Mouse (Mus musculus) heart, postnatal 4 days (tissue): ENCODE measurements around the gene Vmn1r49. TPM values are rescaled to one million over a fixed set of nuclear protein-coding genes. Genes with fewer than 3 reads are reported as not detected.
"Not testable (repeated sequence)": the region's sequence is repeated elsewhere in the genome, so short reads cannot be mapped to it uniquely, and the experiment has no call there.

Experiments
- DNase-seq: peaks from one replicate; pipeline ENCODE4 v3.0.0; 2021
- total RNA-seq, 2 experiments: library from RNA; stranded (reverse); gene quantifications; 2 replicates each; pipeline ENCODE4 v1.2.3; 2021

Gene Vmn1r49
- total RNA-seq: not detected

DNA sequence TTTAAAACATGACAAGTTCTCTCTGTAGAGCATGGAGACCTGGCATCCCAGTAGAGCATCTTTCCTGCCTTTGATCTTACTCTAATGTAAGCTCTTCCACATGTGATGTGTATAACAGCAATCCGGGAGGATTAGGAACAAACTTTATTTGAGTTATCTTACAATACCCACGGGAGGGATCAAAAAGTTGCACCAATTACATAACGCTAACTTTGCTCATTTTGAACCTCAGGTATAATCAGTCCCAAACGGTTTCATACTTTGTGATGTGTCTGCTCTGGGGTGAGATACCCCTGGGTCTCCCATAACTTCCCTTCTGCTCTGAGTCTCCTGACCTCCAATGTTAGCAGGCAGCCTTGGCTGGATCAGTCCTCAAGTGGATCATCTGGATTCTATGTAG is at the start of gene Vmn1r49:
Gene Vmn1r49, minus strand, starts transcription at position 101 of the 400 bp plus-strand sequence.
- no peak for DNase-seq

DNA sequence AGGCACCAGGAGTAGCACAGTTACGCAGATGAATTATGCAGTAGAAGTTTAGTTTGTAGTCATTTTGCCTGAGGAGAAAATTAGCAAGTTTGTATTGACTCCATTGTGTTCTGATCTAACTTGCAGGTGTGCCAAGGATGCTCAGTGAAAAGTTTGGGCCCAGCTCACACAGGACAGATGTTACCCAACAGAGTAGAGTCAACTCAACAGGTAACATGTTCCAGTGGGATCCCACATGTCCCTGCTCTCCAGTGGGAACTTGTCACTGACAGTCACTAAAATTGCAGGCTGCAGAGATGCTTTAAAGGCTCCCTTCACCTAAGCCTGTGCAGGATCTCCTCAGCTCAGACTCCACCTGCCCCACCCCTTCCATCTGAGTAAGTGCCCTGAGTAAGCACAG is 44.0 kb upstream of the Vmn1r49 start, which contains the start of gene Vmn1r51:
Gene Vmn1r51, plus strand, starts transcription at position 301 of the 400 bp plus-strand sequence.
- DNase-seq: not testable (repeated sequence)

DNA sequence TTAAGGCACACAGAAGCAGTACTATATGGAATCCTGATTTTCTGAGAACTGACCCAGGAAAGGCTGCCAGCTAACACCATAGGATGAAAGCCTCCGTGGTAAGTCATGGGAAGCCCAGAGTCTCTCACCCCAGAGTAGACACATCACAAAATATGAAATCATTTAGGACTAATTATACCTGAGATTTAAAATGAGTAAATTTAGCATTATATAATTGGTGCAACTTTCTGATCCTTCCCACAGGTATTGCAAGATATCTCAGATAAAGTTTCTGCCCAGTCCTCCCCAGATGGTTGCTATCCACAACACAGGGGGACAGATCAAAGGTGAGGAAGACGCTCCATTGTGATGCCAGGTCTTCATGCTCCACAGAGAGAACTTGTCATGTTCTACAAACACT is 22.8 kb upstream of the Vmn1r49 start, which contains the start of gene Vmn1r50:
Gene Vmn1r50, plus strand, starts transcription at position 301 of the 400 bp plus-strand sequence.
- no peak for DNase-seq

DNA sequence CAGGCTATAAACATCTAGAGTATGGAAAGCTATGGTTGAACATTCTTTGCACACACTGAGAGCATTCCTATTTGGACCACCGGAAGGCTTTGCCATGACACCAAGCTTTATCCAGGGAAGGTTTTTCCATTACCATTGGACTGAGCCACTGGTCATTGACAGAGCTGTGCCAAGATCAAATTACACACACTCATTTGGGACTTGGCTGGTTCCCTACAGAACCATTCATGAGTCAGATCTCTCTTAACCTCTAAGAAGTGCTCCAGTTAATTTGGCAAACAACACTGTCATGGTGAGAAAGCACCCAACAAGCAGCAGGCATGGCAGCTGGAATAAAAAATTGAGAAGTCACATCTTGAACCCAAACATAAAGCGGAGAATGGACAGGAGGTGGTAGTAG is 22.3 kb upstream of the Vmn1r49 start:
- no peak for DNase-seq

DNA sequence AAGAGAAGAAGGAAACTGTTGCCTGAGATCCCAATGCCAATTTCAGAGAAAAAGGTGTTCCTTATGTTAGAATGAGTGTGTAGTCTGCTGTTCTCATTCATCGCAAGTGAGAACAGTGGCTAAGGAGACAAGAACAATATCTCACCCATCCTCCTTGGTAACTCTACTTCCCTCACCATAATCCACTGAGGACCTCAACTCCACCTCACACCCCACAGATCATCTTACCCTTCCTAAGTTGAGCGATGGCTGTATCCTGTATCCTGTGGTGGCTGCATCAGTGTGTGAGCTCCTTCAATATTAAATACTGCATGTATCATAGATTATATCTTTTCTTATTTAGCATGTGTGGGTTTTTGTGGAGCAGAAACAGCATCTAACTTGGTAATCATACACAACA is 41.6 kb downstream of the Vmn1r49 start, which contains the start of gene Vmn1r48:
Gene Vmn1r48, minus strand, starts transcription at position 101 of the 400 bp plus-strand sequence.
- not testable (repeated sequence) for DNase-seq

Other genes with a start within 250 kb of the Vmn1r49 start
- gene Vmn1r42, start 202.1 kb downstream of the Vmn1r49 start, total RNA-seq: not detected
- not detected for gene Vmn1r43, start 202.1 kb downstream of the Vmn1r49 start, total RNA-seq
- gene Vmn1r44, start 194.8 kb downstream of the Vmn1r49 start, total RNA-seq: not detected
- gene Vmn1r45, start 137.9 kb downstream of the Vmn1r49 start, total RNA-seq: not detected
- not detected for gene Vmn1r46, start 109.2 kb downstream of the Vmn1r49 start, total RNA-seq
- not detected for gene Vmn1r47, start 62.4 kb downstream of the Vmn1r49 start, total RNA-seq
- not detected for gene Vmn1r48, start 41.7 kb downstream of the Vmn1r49 start, total RNA-seq
- not detected for gene Vmn1r50, start 22.9 kb upstream of the Vmn1r49 start, total RNA-seq
- not detected for gene Vmn1r51, start 44.1 kb upstream of the Vmn1r49 start, total RNA-seq
- not detected for gene Vmn1r52, start 96.3 kb upstream of the Vmn1r49 start, total RNA-seq
- not detected for gene V1ra8, start 124.3 kb upstream of the Vmn1r49 start, total RNA-seq
- not detected for gene Vmn1r53, start 145.9 kb upstream of the Vmn1r49 start, total RNA-seq
- not detected for gene Vmn1r54, start 167.8 kb upstream of the Vmn1r49 start, total RNA-seq
- not detected for gene BC048671, start 222.7 kb upstream of the Vmn1r49 start, total RNA-seq
- gene Chst13, start 246.7 kb upstream of the Vmn1r49 start, total RNA-seq: not detected